Mouse (Mus musculus) mouse embryonic stem cell (cell line): Measurements from ENCODE around the gene Pakap.

Source experiments
- in situ Hi-C, 2 experiments: fragments of 300-500 bp; cut with MboI; formaldehyde crosslinking; loops; 1 replicate in 1 of 2; 3 replicates in 1 of 2; pipeline ENCODE4 v1.14.3; 2019 to 2020; ENCODE audit warnings: low sequenced_read_pairs in 2 of 2, low pct_unique_long_range_greater_than_20kb in 1 of 2, mixed read lengths in 1 of 2; ENCODE audit not compliant: unreplicated experiment in 1 of 2

Pakap gene

GRCm38 (mm10) chr4:57927464-57928205 is 359.7 kb downstream of the Pakap start:
- in situ Hi-C loops = no loop called here

DNA sequence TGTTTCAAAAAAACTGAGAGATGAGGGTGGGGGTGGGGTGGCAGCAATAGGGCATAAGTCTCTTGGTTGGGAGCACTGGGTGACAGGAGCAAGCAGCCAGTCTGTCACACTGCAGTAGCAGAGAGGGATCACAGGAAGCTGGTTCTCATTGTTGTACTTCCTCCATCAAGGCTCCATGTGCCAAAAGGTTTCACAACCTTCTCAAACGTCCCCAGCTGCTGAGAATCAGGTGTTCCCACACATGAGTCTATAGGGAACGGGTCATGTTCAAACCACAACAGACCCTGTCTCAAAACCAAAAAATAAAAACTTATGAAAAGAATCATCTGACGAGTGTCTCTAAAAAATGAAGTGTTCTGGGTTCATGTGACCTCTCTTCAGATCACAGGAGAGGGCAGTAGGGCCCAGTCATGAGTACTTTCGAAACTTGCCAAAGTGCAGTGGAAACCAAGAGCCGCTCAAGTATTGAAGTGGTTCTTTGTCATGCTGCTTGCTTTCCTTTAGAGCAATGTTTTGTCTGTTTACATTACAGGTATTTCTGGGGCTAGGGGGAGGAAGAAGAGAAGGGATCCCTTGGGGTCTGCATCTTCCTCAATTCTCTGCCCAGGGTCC is 362.7 kb downstream of the Pakap start:
- in situ Hi-C loops = no loop called here

DNA sequence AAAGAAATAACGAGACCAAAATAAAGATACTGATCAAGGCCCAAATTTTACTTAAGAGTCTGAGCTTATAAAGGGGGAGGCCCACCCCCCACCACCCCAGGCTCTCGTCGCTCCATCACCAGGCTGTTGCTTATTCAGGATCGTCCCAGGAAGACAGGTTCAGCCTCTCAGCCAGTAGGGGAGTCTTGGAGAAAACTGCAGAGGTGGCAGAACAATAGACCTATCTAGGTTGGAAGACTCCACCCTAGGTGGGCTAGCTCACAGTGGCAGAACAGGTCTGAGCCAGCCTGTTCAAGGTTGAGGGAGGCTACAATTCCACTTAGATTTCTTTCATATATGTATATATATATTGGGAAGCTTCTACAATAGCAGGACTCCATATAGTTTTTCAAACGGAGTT is 366.2 kb downstream of the Pakap start:
- in situ Hi-C loops = no loop called here

DNA sequence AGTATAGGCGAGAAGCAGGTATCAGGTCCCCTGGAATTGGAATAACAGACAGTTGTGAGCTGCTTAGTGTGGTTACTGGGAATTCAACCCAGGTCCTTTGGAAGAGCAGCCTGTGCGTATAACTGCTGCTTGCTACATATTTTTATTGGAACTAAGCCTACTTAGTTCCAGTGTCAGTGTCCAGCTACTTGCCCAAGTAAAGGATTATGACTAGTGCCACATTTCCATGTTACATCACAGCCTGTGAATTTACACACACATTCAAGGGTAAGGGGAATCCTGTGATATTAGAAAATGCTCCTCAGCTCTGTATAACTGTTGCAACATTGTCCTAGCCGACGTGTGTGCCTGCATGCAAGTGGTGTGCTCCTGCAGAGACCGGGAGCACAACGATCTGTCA is 369.3 kb downstream of the Pakap start:
- in situ Hi-C loops = no loop called here

- in situ Hi-C loops = no loop called here
Measured at GRCm38 (mm10) chr4:57940631-57941030, 372.7 kb downstream of the Pakap start.

DNA sequence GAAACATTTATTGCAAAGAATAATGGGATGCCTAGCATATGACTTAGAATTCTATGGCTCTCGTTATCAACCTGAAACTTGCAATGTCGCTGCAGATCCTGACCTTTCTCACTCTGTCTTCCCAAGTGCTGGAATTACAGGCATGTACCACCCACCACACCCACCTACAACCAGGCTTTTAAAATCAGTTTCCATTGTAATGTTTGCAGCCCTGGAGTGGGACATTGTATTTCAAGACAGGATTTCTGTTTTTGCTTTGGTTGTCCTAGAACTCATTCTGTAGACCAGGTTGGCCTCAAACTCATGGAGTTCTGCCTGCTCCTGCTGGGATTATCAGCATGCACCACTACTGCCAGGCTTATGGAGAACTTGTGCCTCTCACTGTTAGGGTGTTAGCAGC is 374.9 kb downstream of the Pakap start:
- in situ Hi-C loops = no loop called here
